Mouse (Mus musculus) NIH3T3 (cell line): ENCODE measurements around the gene Sept9.

Source experiments
- DNase-seq: peaks from one replicate; pipeline ENCODE4 v3.0.0-alpha.2; 2012; ENCODE audit warnings: low read depth

The Sept9 gene

DNA sequence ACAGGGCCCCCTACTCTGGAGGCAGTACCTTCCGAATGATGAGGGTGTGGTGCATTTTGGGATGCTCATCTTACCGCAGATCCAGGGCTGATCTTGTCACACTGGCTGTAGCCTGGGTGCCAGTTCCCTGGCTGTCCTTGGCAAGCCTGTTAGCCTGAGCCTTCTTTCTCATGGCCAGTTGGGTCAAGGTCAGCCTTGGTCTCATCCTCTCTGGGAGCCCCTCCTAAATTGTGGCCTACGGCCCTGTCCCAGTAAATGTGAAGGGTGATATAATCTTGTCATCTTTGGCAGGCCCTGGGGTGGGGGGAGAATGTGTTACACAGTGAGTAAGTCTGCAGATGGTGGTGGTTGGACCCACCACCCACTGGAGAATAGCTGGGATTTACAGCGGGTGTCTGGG lies 147.8 kb downstream of the Sept9 start:
- DNase-seq, result no peak

DNA sequence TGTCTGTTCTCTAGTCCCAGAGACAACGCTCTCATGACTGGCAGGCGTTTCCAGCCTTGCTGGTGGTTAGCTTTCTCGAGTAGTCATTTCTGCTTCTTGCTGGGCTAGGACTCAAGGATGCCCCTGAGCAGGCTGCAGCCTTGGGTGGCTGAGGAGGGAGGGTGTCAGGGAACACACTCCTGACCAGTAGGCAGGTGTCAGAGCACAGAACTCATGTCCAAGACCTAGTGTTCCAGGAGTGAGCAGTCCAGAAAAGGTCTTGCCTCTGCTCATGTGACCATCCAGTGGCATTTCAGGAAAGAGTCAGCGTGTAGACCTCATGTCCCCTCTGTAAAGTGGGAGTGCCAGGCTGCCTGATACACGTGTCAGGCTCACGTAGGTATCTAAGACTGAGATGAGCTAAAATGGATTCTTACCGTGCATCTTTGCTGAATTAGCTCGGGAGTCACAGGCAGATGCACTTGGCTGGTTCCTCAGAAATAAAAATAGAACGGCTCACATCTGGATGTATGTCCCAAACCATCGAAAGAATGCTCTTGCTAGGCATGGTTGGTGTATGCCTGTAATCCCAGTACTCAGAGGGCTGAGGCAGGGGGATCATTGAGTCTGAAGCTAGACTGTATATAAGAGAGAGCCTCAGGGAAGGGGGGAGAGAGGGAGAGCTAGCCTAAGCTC lies 149.1 kb downstream of the Sept9 start:
- DNase-seq, result peak; percentile 42

- DNase-seq, result peak; percentile 55
Measured at GRCm38 (mm10) chr11:117349429-117350363, 150.2 kb downstream of the Sept9 start.

DNA sequence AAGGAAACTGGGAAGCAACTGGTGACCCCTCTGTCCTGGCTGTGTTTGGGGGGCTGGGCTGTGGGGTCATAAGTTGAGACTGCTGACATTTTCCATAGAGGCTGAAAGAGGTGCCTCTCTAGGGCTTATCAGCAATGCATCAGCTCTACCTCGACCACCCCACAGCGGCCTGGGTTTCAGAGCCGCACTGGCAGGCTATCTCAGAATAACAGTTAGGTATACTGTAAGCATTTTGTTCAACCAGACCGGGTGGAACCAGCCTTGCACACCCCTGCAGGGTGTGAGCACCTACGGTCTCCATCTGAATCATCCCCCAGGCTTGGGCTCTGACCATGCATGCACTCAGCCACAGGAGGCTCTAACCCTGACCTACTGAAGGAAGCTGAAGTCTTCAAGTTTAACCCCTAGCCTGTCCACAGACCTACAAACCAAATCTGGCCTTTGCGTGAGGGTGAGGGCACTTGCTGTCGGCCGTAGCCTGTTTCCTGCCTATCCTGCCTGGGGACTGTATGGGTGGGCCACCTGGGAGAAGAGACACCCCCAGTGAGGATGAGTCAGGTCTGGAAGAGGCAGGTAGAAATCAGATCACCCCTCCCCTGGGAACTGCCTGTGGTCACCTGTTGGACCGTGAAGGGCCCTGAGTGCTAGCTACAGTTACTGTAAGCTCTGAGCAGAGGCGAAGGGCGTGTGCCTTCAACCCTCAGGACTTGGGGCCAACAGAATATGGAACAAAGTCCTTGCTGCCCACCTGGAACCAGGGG lies 151.2 kb downstream of the Sept9 start:
- DNase-seq, result no peak

DNA sequence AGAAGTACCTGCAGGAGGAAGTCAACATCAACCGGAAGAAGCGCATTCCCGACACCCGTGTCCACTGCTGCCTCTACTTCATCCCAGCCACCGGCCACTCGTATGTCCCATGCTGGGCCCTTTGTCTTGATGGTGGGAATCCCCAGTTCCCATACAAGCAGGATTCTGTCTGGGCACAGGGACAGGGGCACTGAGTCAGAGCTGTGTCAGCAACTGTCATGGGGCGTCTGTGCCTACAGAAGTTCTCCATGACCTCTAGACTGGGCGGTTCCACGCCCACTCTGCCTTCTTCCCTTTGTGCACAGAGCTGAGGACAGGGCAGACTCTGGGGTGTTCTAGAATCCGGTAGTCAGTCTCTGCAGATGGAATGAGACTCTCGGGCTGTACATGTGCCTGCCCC lies 153.7 kb downstream of the Sept9 start:
- DNase-seq, result no peak

DNA sequence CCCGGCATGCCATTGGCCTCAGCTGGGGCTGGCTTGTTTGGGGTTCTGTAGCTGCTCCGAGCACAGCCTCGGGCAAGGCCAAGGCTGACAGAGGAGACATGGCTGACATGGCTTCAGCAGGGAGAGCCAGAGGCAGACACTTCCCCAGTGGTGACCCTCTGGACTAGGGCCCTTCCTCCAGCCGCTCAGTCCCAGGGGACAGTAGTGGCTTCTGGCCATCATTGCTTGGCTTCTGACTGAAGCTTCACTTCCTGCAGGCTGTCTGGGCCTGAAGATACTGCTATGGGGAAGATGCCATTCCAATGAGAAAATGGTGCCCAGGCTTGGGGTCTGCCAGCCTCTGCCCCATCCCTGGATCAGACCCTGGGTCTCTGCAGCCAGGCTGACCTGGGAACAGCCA lies 154.6 kb downstream of the Sept9 start:
- no peak for DNase-seq

- DNase-seq, result no peak
Measured at GRCm38 (mm10) chr11:117356937-117357336, 157.5 kb downstream of the Sept9 start.

DNA sequence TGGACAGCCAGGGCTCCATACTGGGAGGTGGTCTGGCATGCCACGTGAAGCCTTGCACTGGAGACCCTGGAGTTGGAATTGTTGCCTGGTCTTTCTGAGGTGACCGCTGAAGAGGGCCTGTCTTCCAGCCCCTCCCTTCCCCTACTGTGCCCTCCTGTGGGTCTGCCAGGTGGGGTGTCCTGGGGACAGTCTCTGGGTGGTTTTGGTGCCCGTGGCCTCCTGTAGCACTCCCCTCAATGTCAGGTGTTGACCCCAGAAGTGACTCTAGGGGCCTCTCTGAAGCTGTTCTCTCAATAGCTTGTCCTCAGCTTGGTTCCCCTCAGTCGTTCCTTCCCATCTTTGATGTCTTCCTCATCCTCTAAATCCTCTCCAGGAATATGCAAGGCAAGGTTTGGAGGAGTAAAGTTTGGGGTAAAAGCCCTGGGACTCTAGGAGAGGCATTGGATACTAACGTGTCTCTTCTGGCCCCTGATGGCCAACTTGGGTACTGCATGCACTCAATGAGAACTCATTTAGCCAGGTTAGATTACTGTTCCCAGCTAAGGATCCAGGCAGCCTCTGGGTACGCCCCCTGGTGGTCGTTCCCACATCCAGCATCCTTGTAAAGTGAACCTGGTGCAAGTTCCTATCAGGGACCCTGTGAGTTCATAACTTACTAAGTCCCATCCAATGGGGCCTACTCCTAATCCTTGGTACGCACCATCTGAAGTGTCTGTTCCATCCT lies 158.6 kb downstream of the Sept9 start:
- DNase-seq, result peak; percentile 99

- DNase-seq, result no peak
Measured at GRCm38 (mm10) chr11:117359161-117359560, 159.7 kb downstream of the Sept9 start.

DNA sequence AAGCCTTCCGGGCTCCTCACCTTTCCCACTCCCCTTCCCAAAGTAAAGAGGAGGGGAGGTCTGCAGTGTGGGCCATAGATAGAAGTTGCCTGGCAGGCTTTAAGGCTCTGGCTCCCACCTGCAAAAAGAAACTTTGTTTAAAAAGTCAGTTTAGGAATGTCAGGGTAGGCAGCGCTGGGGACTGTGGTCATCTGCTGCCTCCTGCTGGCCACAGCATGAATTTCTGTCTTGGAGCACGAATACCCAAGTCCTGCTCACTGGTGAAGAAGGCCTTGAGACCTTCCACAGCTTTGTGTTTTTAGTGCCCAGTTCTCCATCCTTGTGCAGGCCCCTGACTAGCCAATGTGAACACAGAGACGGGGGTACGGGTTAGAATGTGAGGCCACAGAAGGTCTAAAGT lies 160.4 kb downstream of the Sept9 start:
- peak; percentile 88 for DNase-seq

GRCm38 (mm10) chr11:117360561-117360960 lies 161.1 kb downstream of the Sept9 start:
- no peak for DNase-seq

DNA sequence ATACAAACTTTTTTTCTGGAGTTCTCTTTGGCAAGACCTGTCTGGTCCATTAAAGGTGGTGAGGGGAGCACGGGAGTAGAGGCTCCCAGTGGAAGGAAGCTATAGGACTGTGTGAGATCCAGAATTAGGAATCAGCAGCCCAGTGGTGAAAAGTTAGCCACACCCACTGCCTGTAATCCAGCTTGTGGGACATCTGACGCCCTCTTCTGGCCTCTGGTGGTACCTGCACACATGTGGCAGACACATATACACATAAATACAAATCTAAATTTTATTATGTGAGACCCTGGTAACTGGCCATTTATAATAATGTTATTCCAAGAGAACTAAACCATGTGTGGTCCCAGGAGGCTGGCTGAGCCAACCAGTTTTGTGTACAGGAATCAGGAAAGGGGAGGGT lies 162.8 kb downstream of the Sept9 start:
- DNase-seq, result peak; percentile 36

- DNase-seq, result no peak
Measured at GRCm38 (mm10) chr11:117363918-117364317, 164.5 kb downstream of the Sept9 start.

DNA sequence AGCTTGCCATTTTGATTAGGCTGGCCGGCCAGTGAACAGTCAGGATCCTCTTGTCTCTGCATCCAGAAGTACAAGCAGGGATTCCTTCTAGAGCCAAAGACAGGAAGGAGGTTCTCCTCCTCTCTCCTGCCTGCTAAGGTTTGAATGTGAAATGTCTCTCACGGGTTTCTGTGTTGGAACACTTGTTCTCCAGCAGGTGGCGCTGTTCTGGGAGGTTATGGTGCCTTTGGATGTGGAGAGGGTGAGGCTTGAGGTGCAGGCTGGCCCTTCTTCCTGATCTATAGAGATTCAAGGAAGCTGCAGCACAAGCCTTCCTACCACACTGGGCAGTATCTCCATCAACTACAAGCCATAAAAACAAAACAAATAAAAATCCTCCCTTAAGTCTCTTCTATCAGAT lies 167.0 kb downstream of the Sept9 start:
- DNase-seq, result peak; percentile 70

- DNase-seq, result no peak
Measured at GRCm38 (mm10) chr11:117366861-117367357, 167.4 kb downstream of the Sept9 start.

GRCm38 (mm10) chr11:117367937-117368336 lies 168.5 kb downstream of the Sept9 start:
- DNase-seq, result no peak

- DNase-seq, result no peak
Measured at GRCm38 (mm10) chr11:117369347-117369746, 169.9 kb downstream of the Sept9 start.

GRCm38 (mm10) chr11:117370262-117370850 lies 170.9 kb downstream of the Sept9 start:
- no peak for DNase-seq

DNA sequence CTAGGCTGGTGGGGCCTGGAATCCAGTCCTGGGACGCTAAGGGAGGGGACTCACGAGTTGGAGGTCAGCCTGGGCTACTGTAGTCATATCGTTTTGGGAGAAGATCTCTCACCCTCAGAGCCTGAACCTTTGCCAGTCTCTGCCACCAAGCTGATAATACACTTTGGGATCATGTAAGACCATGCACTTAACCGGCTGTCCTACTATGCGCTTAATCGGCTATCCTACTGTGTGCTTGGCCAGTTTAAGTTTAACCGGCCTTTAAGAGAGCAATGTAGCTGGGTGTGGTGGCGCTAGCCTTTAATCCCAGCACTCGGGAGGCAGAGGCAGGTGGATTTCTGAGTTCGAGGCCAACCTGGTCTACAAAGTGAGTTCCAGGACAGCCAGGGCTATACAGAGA lies 173.1 kb downstream of the Sept9 start:
- DNase-seq, result no peak

GRCm38 (mm10) chr11:117373195-117373594 lies 173.7 kb downstream of the Sept9 start:
- no peak for DNase-seq

DNA sequence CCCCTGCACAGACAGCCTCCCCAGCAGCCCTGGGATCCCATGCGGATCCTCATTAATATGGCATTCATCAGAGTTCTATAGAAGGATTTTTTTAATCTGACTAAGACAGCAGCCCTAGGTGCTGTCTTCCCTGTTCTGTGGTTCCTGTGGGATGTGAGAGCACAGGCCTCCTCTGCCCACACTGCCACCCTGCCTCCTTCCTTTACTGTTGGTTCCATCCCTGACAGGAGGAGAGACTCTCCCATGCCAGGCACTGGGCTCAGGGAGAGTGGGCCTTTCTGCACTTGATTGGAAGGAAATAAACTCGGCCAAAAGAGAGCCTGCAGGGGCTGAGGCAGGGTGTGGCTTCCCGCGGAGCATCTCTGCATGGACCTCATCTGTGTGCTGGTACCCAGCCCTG lies 174.4 kb downstream of the Sept9 start:
- DNase-seq, result no peak
